Mouse (Mus musculus): ENCODE data around the gene Nat9.

DNA sequence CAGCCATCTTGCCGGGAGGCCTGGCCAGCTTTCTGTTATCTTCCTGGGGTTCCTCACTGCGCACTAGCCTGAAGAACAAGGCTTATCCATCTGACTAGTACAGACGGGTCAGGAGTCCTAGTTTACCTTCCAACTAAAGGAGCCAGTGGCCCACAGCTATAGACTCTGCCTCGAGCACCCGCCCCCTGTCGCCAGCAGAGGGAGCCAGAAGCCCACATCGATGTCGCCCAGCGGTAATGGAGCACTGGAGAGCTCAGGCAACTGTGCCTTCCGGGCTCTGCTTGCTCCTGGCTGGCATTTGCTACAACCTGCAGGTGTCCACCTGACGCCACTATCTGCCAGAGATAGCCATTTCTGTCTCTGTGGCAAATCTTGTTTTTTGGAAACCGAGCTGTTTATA, 14.7 kb upstream of the Nat9 start:
- TF ChIP-seq POLR2A (IDR thresholded peaks at IDR 0.05; ENCODE audit: low read depth, low read length) (no peak), CTCF (IDR thresholded peaks at IDR 0.05; ENCODE audit: extremely low read depth, insufficient read length, insufficient replicate concordance, low read depth, low read length) (peak; percentile 90)
